Mouse (Mus musculus): ENCODE data around the gene Ccdc36. TPM values are rescaled to one million over a fixed set of nuclear protein-coding genes. Genes with fewer than 3 reads are reported as not detected.

Gene Ccdc36
- 1.6 and 2.5 TPM in 2 replicates for polyA plus RNA-seq (2015; fragmentation: Nextera tagmentation; extraction: Ambion mirVana)

DNA sequence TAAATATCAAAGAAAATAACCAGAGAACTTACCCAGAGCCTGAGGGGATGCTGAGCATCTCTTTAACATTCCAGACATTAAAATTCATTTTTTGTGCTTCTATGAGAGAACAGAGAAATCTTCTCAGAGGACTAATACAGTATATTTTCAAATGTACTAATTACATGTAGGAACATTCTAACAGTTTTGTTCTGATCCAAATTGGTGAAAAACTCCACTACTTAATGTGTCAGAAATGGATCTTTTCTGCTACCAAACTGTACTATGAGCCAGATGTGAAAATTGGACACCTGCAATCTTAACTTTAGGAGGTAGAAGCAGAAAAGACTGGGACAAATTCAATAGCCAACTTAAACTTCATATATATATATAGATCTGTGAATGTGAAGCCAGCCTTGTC lies at the start of gene Ccdc36:
Gene Ccdc36, minus strand, starts transcription at position 101 of the 400 bp plus-strand sequence.
- Histone ChIP-seq H3K36me3 (no peaks in the 10 kb centered on the region), H3K4me1 (replicated peaks) (no peaks in the 10 kb centered on the region), H3K4me3 (no peak within 1 kb of the TSS), H3K27ac (replicated peaks) (no peak within 1 kb of the TSS), H3K27me3 (no peaks in the 10 kb centered on the region), H3K9ac (no peak within 1 kb of the TSS), H3K4me2 (no peak within 1 kb of the TSS), H3K9me3 (no peaks in the 10 kb centered on the region)
- ATAC-seq (ENCODE audit: low FRiP score, low read depth) = no peak

DNA sequence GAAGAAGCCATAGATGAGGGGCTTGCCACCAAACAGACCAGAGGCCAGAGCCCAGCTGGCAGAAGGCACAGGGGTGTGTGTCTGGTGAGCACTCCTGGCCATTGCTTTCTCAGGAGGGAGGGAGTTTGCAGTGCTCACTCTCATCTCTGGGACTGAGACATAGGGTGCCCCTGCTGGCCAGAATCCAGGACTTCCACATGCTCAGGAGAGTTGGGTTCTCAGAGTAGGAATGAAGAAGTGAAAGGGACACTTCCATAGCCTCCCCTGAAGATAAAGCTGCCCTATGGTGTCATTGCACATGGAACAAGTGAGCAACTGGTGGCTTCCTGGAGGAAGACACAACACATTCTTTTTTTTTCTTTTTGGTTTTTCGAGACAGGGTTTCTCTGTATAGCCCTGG lies 46.2 kb upstream of the Ccdc36 start:
- Histone ChIP-seq H3K9ac (no peak overlapping the region), H3K9me3 (no peaks in the 10 kb centered on the region), H3K4me2 (no peak overlapping the region), H3K36me3 (no peaks in the 10 kb centered on the region), H3K4me3 (no peak overlapping the region), H3K4me1 (replicated peaks) (peaks cover 11% of the 10 kb centered on the region), H3K27ac (replicated peaks) (no peak overlapping the region), H3K27me3 (no peaks in the 10 kb centered on the region)
- WGBS = 73% methylated on average over 1 of the region's 1 CpGs
- ATAC-seq (ENCODE audit: low FRiP score, low read depth) = no peak

DNA sequence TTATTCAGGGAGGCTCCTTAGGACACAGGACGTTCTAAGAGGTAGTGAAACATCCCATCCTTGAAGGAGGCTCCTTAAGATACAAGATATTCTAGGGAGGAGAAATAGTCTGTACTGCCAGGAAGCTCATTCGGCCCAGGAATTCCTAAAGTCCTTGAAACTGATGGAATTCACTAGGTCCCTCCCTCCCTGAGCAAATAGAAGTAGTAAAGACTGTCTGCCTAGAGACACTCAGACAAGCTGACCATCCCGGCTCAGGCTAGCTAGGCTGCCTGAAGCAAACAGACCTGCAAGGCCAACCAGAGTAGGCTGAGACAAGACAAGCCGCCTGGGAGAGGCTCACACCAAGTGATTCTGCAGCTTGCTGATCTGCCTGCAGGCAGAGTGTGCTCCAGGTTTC lies 41.6 kb upstream of the Ccdc36 start:
- Histone ChIP-seq H3K4me1 (replicated peaks) (no peaks in the 10 kb centered on the region), H3K9me3 (no peaks in the 10 kb centered on the region), H3K4me2 (no peak overlapping the region), H3K9ac (no peak overlapping the region), H3K36me3 (peaks cover 23% of the 10 kb centered on the region), H3K4me3 (no peak overlapping the region), H3K27me3 (no peaks in the 10 kb centered on the region), H3K27ac (replicated peaks) (no peak overlapping the region)
- ATAC-seq (ENCODE audit: low FRiP score, low read depth) = no peak
- WGBS = 83% methylated on average over 4 of the region's 4 CpGs

DNA sequence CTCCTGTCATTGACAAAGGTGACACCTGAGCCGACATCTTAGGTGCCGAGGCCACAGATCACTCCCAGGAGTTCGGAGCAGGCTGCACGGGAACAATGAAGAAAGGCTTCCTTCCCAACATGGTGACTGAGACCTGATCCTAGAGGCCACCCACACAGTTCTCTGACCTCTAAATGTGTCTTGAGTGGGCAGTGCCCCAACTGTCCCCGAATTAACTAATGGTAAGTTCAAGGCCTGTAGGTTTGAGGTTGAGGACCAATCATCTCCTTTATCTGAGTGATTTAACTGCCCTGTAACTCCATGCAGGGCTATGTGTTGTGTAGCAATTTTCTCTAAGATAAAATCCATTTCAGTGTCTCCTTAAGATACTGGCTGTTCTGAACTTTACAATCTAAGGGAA lies 41.1 kb upstream of the Ccdc36 start:
- no peak overlapping the region for H3K9ac ChIP-seq
- no peaks in the 10 kb centered on the region for H3K27me3 ChIP-seq

DNA sequence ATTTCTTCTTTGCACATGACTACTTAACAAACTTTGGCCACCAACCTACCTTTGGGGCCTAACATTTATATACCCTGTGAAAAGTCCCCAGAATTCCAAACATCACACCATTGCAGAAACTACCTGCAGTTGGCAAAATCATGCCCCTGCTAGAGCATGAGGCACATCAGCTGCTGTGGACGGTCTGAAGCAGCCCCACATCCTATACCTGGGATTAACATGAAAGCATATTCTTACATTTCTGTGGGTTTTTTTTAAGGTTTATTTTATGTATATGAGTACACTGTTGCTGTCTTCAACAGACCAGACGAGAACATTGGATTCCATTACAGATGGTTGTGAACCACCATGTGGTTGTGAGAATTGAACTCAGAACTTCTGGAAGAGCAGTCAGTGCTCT lies 37.9 kb upstream of the Ccdc36 start:
- Histone ChIP-seq H3K4me2 (no peak overlapping the region), H3K36me3 (peaks cover 36% of the 10 kb centered on the region), H3K4me1 (replicated peaks) (peaks cover 15% of the 10 kb centered on the region), H3K9ac (no peak overlapping the region), H3K9me3 (no peaks in the 10 kb centered on the region), H3K27me3 (no peaks in the 10 kb centered on the region), H3K27ac (replicated peaks) (no peak overlapping the region), H3K4me3 (no peak overlapping the region)
- no peak for ATAC-seq (ENCODE audit: low FRiP score, low read depth)
- WGBS = 93% methylated on average over 2 of the region's 2 CpGs

More for the DNA sequence above, 41.1 kb upstream of the Ccdc36 start:
- no peak for ATAC-seq (ENCODE audit: low FRiP score, low read depth)
- H3K4me1 ChIP-seq (replicated peaks) = no peaks in the 10 kb centered on the region
- H3K27ac ChIP-seq (replicated peaks) = no peak overlapping the region
- no peaks in the 10 kb centered on the region for H3K9me3 ChIP-seq
- 84% methylated on average over 5 of the region's 5 CpGs for WGBS
- no peak overlapping the region for H3K4me2 ChIP-seq
- no peak overlapping the region for H3K4me3 ChIP-seq
- H3K36me3 ChIP-seq = peaks cover 23% of the 10 kb centered on the region

DNA sequence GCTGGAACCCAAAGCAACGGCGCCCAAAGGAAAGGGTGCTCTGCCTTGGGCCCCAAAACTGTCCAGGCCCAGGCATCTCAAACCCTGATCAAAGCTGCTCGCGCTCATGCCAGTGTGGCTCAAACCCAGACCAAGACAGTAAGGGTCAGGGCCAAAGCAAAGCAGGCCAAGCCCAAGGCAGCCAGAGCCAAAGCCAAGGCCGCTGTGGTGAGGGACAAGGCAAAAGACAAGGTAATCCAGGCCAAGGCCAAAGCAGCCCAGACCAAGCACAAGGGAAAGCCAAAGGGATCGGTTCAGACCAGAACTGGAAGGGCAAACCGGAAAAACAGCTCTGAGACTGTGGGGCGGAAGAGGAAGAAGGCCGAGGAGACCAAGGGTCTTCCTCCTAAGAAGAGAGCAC lies 35.4 kb upstream of the Ccdc36 start:
- peaks cover 22% of the 10 kb centered on the region for H3K4me1 ChIP-seq (replicated peaks)
- H3K9me3 ChIP-seq = no peaks in the 10 kb centered on the region
- no peak for ATAC-seq (ENCODE audit: low FRiP score, low read depth)
- H3K27ac ChIP-seq (replicated peaks) = no peak overlapping the region
- no peak overlapping the region for H3K4me2 ChIP-seq
- 96% methylated on average over 9 of the region's 9 CpGs for WGBS
- H3K36me3 ChIP-seq = peaks cover 36% of the 10 kb centered on the region
- H3K4me3 ChIP-seq = no peak overlapping the region
- H3K27me3 ChIP-seq = no peaks in the 10 kb centered on the region
- no peak overlapping the region for H3K9ac ChIP-seq

DNA sequence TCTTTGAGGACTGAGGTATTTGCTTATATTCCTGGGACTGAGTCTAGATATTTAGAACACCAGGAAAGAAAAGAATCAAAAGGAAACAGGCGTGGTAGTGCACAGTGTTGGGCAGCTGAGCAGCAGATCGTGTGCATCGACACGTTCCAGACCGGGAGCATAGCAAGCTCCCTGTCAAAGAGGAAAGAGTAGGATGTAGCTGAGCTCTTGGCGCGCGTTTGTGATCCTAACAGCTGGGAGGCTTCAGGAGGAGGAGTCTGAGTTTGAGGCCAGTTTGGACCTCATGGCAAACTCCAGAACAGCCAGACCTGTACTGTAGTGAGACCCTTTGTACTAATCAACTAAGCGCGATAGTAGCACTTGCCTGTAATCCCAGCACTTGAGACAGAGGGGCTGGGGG lies 33.9 kb upstream of the Ccdc36 start:
- Histone ChIP-seq H3K4me3 (no peak overlapping the region), H3K36me3 (peaks cover 30% of the 10 kb centered on the region)

DNA sequence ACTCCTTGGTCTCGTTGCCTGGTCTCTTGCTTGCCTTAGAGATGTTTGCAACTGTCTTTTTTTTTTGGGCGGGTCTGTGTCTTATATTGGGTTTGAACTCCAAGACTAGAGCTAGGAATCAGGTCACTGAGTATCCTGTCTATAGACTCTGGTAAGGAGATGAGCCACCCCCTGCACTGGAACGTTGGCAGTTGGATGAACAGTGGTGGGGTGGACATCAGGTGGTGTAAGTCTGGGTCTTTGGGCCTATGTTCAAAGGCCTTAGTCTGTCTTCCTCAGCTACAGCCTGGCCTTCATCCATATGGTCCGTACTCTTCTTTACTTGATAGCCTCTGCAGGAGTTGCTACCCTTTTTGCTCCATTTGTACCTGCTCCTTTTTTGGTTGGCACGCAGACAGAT lies 33.4 kb upstream of the Ccdc36 start:
- no peak for ATAC-seq (ENCODE audit: low FRiP score, low read depth)
- WGBS = 91% methylated on average over 5 of the region's 5 CpGs
- Histone ChIP-seq H3K36me3 (peaks cover 24% of the 10 kb centered on the region), H3K4me1 (replicated peaks) (peaks cover 22% of the 10 kb centered on the region), H3K27me3 (no peaks in the 10 kb centered on the region), H3K27ac (replicated peaks) (no peak overlapping the region), H3K9me3 (no peaks in the 10 kb centered on the region), H3K4me3 (peak overlapping the region; percentile 66), H3K4me2 (peak overlapping the region; percentile 82), H3K9ac (peak overlapping the region; percentile 75)

More for the DNA sequence above, 33.9 kb upstream of the Ccdc36 start:
- peak overlapping the region; percentile 82; the same call in 1 of the 2 replicates for H3K4me2 ChIP-seq
- H3K27me3 ChIP-seq = no peaks in the 10 kb centered on the region
- WGBS = 89% methylated on average over 10 of the region's 10 CpGs
- no peaks in the 10 kb centered on the region for H3K9me3 ChIP-seq
- peaks cover 22% of the 10 kb centered on the region for H3K4me1 ChIP-seq (replicated peaks)
- H3K9ac ChIP-seq = no peak overlapping the region
- no peak overlapping the region for H3K27ac ChIP-seq (replicated peaks)
- no peak for ATAC-seq (ENCODE audit: low FRiP score, low read depth)

DNA sequence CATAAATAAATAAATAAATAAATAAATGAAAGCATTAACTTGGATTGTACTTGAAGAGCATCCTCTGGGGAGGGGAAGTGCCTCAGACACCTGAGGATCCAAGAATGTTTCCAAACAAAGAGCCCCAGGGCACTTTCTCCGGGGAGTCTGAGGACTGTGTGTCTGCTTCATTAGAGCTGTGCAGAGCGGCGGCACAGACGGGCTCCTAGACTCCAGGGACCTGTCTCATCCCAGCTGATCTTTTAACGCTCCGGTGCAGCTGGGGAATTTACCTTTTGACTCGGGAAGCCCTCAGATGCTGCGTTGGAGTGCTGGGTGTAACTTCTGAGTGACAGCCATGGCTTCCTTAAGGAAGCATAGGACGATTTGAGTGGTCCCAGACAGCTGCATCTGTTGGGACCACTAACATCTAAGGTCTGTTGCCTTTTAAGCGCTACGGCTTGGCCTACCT lies 32.9 kb upstream of the Ccdc36 start, which contains the start of gene Klhdc8b:
Gene Klhdc8b, minus strand, starts transcription at position 401 of the 451 bp plus-strand sequence.
- H3K4me2 ChIP-seq = peak within 1 kb of the TSS; percentile 82
- no peaks in the 10 kb centered on the region for H3K27me3 ChIP-seq
- peak within 1 kb of the TSS; percentile 66 for H3K4me3 ChIP-seq
- peak within 1 kb of the TSS; percentile 87 for H3K27ac ChIP-seq (replicated peaks)
- WGBS = 25% methylated on average over 11 of the region's 11 CpGs
- no peak for ATAC-seq (ENCODE audit: low FRiP score, low read depth)
- peaks cover 22% of the 10 kb centered on the region for H3K4me1 ChIP-seq (replicated peaks)
- peaks cover 23% of the 10 kb centered on the region for H3K36me3 ChIP-seq
- H3K9ac ChIP-seq = peak within 1 kb of the TSS; percentile 75
- H3K9me3 ChIP-seq = no peaks in the 10 kb centered on the region

DNA sequence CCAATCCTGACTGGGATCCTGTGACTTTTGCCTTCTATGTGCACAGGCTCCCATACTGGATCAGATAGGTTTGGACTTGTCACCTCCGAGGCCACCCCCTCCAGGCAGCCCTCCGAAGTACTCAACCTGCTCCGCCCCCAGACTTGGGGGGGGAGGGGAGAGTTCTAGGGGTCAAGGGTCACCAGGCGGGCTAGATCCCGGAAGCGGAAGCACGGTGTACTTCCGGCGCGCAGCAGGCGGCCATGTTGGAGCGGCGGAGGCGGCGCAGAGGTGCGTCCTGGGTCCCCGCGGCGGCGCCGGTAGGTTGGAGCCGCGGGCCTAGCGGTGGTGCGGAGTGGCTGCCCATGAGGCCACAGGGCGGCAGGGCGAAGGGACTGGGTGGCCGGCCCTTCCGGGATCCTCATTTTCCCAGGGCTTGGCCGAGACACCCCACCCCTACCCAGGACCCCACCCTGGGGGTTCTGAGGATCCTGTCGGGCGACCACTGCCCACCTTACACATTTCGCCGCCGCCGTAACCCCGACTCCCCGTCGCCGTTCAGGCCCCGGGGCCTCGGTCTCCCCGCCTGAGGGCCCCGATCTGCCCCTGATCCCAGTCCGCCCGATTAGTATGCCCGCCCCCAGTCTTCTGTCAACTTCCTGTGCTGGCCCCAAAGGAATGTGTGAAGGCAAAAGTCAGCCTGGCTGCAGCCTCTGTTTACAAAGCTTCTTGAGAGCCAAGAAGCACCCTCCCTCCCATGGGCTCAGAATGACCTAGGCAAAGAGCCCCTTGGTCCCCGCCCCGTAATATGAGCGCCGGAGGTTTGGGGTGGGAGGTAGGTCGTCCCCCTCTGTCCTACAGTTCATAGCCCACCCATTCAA lies 32.3 kb upstream of the Ccdc36 start, which contains the start of gene Ccdc71:
Gene Ccdc71, plus strand, starts transcription at position 209 of the 860 bp plus-strand sequence.
- no peaks in the 10 kb centered on the region for H3K27me3 ChIP-seq
- H3K4me2 ChIP-seq = peak within 1 kb of the TSS; percentile 82
- peaks cover 16% of the 10 kb centered on the region for H3K36me3 ChIP-seq
- peak within 1 kb of the TSS; percentile 66 for H3K4me3 ChIP-seq
- peaks cover 22% of the 10 kb centered on the region for H3K4me1 ChIP-seq (replicated peaks)
- H3K27ac ChIP-seq (replicated peaks) = peak within 1 kb of the TSS; percentile 87
- no peaks in the 10 kb centered on the region for H3K9me3 ChIP-seq
- ATAC-seq (ENCODE audit: low FRiP score, low read depth) = peak; percentile 83
- peak within 1 kb of the TSS; percentile 75 for H3K9ac ChIP-seq
- WGBS = under 1% methylated on average over 50 of the region's 52 CpGs

DNA sequence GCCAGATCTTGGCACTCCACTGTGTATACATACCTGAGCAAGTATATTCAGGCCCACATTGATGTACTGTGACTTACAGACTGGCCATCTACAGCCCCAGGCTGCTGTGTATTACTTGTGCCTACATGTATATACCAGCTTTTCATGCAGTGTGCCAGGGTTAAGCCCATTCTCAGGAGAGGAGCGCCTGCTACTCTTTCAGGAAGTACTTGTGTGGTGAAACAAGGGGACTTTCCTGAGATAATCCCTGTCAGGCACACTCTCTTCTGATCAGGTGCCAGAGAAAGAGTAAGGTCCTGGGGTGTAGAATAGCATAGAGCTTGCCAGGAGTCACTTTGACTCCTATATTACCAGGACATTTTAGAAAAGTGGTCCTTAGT lies 31.6 kb upstream of the Ccdc36 start:
- H3K36me3 ChIP-seq = peaks cover 13% of the 10 kb centered on the region
- peak overlapping the region; percentile 87 for H3K27ac ChIP-seq (replicated peaks)
- 97% methylated on average over 1 of the region's 1 CpGs for WGBS
- peak overlapping the region; percentile 82 for H3K4me2 ChIP-seq
- no peak; the same call in 1 of the 2 replicates for ATAC-seq (ENCODE audit: low FRiP score, low read depth)
- no peaks in the 10 kb centered on the region for H3K9me3 ChIP-seq
- H3K9ac ChIP-seq = no peak overlapping the region
- H3K4me1 ChIP-seq (replicated peaks) = peaks cover 22% of the 10 kb centered on the region
- H3K27me3 ChIP-seq = no peaks in the 10 kb centered on the region
- peak overlapping the region; percentile 66 for H3K4me3 ChIP-seq

DNA sequence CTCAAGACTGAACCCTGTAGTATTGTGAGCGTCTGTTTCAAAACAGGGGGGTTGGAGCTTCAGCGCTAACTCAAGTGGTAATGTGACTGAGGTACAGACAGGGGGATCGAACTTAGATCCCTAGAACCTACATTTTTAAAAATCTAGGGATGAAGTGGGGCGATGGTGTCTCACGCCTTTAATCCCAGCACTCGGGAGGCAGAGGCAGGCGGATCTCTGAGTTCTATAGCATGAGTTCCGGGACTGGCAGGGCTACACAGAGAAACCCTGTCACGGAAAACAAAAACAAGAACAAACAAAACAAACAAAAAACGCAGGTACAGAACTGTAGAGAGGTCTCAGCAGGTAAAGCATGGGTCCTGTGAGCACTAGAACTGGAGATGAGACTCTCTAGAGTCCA lies 28.7 kb upstream of the Ccdc36 start:
- WGBS = 87% methylated on average over 10 of the region's 10 CpGs
- Histone ChIP-seq H3K4me1 (replicated peaks) (peaks cover 30% of the 10 kb centered on the region), H3K9ac (no peak overlapping the region), H3K4me3 (no peak overlapping the region), H3K27me3 (no peaks in the 10 kb centered on the region), H3K27ac (replicated peaks) (no peak overlapping the region), H3K4me2 (no peak overlapping the region), H3K36me3 (no peaks in the 10 kb centered on the region), H3K9me3 (no peaks in the 10 kb centered on the region)
- no peak for ATAC-seq (ENCODE audit: low FRiP score, low read depth)

Data from hindbrain, embryonic 15.5 days (tissue).